Mouse (Mus musculus) thymus, postnatal 0 days (tissue): ENCODE results near the gene Psmb7. TPM values are rescaled to one million over a fixed set of nuclear protein-coding genes. Genes with fewer than 3 reads are reported as not detected.

Source experiments
- DNase-seq: peaks from one replicate; pipeline ENCODE4 v3.0.0-alpha.2; 2015; ENCODE audit warnings: low spot score
- polyA plus RNA-seq: library from polyadenylated mRNA; unstranded; fragments of >200 nt; fragmentation: Nextera tagmentation; extraction: Ambion mirVana; gene quantifications from 2 replicates; pipeline ENCODE4 v1.2.1, GENCODE M21; 2015

Gene Psmb7
- 272 and 279 TPM in 2 replicates for polyA plus RNA-seq

DNA sequence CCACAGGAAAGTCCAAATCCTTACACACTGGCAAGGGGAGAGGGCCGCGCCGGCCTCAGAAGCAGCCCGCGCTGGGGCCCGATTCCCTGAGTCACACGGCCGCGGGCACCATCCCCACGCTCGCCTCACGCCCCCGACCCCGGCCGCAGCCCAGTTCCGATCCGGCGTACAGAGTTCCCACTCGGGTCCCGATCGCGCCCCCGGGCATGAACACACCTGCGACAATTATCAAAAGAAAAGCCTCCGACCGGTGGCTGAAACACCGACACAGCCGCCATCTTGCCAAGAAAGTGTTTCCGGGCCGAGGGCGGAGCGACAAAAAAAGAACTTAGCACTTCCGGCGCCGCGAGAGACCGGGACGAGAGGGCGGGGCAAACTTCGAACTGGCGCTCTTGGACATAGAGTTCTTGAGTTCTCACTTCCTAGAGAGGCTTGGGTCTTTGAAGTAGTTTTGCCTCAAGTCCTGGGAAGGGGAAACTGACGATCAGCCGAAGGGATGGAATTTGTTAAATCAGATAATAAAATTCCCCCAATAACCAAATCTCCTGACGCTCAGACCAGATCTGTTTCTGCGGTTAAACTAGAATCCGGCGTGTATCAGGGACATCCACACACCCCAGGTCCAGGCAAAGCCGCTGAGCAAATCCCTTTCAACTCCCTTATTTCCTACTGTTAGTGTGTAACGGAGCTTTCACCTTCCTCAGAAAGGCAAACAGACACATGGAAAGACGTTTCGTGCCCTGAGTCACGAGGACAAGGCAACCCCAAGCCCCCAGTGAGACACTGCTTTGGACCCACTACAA, at the start of gene Psmb7:
Gene Psmb7 (minus strand): TSS at position 463 of the 803 bp plus-strand sequence.
- DNase-seq, result peak; percentile 93

- DNase-seq, result peak; percentile 54
Observed at GRCm38 (mm10) chr2:38691542-38691941, 47.7 kb upstream of the Psmb7 start.

GRCm38 (mm10) chr2:38689881-38690280, 46.0 kb upstream of the Psmb7 start:
- no peak for DNase-seq

- DNase-seq, result peak; percentile 74
Observed at GRCm38 (mm10) chr2:38688791-38689520, 45.1 kb upstream of the Psmb7 start.

- no peak for DNase-seq
Observed at GRCm38 (mm10) chr2:38685746-38686145, 41.9 kb upstream of the Psmb7 start.

GRCm38 (mm10) chr2:38683083-38683482, 39.2 kb upstream of the Psmb7 start:
- no peak for DNase-seq

GRCm38 (mm10) chr2:38682209-38682608, 38.3 kb upstream of the Psmb7 start:
- no peak for DNase-seq

GRCm38 (mm10) chr2:38678947-38679346, 35.1 kb upstream of the Psmb7 start:
- DNase-seq, result no peak

DNA sequence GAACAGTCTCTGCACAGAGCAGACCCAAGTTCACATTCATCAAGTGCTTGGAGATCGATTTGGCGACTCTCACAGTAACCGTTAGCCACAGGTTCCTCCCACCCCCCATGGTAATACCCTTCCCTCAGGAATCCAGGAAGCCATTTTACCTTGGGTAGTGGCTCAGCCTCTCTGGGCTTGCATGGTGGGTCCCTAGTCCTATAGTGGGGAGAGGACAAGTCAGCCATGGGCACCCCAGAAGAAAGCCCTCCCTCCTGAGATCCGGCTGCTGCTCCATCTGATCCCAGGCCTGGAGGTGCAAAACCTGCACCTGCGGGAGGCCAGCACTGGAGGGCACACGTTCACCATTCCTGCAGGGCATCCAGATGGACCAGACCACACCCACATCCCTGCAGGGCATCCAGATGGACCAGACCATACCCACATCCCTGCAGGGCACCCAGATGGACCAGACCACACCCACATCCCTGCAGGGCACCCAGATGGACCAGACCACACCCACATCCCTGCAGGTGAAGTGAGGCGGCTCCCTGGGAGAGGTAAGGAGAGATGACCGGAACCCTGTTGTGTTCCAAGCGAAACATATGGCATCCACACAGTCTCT, 31.6 kb upstream of the Psmb7 start:
- no peak for DNase-seq

DNA sequence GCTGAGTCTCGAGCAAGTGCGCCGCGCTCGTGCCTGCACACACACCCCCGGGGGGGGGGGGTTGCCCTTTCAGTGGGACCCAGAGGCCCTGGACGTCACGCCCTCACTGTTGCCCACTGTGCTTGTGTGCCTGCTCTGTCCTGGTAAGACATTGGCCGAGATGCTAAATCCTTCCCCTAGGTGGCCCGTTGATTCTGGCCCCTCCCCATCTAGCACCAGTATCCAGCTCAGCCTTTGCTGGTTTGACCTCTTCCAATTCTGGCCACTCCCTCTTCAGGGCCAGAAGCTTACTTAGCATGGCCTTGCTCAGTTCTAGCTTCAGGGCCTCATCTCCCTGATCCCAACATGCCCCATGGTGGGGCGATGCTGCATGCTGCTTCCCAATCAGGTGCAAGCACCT, 28.6 kb upstream of the Psmb7 start:
- DNase-seq, result no peak

- peak; percentile 22 for DNase-seq
Observed at GRCm38 (mm10) chr2:38668802-38669580, 25.1 kb upstream of the Psmb7 start.

DNA sequence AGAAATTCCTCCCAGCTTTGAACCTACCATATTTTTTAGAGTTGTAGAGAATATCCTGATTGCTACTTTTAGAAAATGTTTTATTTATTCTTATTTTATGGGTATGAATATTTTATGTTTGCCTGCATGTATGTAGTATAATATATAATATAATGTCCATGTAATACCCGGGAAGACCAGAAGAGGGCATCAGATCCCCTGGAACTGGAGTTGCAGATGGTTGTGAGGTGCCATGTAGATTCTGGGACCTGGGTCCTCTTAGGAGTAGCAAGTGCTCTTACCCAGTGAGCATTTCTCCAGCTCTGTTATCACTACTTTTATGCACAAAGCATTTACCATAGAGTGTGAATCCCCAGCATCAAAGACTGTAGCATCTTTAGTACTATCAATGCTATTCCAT, 17.5 kb upstream of the Psmb7 start:
- peak; percentile 36 for DNase-seq

- DNase-seq, result peak; percentile 17
Observed at GRCm38 (mm10) chr2:38658338-38658836, 14.5 kb upstream of the Psmb7 start.

GRCm38 (mm10) chr2:38653694-38654093, 9.8 kb upstream of the Psmb7 start:
- no peak for DNase-seq

DNA sequence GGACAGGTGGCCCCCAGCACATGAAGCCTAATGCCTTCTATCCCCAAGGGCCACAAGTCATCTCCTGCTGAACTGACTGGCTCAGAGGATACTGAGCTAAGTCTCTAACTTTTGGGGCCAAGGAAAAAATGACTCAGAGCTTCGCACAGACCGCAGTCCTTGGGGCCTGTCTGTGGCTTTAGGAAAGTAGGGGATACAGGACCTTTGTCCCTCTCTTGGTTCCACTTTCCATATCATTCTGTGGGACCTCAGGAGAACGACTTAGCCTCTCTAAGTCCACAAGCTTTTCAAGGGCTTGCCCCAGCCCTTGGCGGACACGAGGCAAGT, 9.4 kb upstream of the Psmb7 start:
- DNase-seq, result no peak

DNA sequence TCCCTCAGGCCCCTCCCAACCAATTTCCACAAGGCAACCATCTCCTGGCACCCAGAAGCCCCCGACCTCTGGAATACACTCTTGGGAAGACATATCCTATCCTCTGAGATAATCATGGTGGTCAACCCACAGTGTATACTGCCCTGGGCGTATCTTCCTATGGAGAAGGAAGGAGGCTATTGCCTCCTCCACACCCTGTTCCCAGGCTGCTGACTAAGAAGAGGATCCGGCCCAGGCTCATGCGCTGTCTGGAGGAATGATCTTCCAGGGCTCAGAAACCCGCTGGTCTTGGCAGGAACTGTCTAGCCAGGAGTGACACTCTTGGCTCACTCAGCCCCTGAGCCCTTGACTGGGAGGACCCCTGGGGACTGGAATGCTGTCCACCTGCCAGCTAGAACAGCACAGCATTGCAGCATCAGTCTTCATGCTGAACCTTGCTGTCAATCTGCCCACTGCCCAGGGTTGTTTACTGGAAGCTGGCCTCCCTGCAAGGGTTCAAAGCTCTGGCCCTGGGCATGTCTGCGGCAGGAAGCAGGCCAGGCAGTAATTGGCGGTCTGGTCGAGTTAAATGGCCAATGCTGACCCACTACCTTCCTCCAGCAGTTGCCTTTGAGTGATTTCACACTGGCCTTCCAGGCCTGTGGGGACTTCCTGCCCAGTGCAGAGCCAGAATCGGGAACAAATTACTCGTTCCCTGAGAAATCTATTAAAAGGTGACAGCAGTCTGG, 8.8 kb upstream of the Psmb7 start:
- DNase-seq, result no peak

- no peak for DNase-seq
Observed at GRCm38 (mm10) chr2:38652098-38652497, 8.2 kb upstream of the Psmb7 start.

- no peak for DNase-seq
Observed at GRCm38 (mm10) chr2:38650340-38650739, 6.5 kb upstream of the Psmb7 start.

DNA sequence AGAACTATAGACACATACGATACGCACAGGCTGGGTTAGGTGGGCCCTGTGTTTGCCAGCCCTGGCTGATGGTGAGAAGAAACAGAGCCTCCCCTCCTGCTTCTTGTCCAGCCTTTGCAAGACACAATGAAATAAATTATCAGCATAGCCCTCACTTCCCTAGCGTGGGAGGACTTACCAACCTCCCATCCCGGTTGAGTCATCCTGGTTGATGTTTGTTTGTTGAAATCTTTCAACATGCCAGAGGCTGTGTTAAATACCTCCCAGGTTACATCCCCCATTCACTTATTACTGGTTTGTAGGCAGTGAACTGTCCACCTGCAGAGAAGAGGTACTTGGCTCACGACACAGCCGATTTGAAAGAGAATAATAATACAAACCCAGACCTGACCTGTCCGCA, 3.8 kb upstream of the Psmb7 start:
- no peak for DNase-seq

DNA sequence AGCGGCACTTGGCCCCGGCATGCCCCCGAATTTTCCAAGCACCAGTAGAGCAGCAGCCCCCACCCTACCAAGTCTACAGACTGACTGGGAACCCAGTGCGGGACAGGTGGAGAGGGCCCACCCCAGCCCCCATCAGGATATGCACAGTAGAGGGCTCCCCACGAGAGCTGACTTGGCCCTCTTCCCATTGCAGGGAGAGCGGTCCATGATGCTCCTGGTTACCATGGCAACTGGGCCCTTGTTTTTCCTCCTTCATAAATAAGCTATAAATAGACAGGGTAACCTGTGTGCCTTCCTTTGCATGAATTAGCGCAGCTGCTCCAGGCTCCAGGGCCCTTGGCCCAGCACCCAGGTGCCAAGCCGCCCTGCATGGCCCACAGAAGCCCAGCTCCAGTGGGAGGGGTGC, 3.3 kb upstream of the Psmb7 start:
- DNase-seq, result no peak

GRCm38 (mm10) chr2:38645936-38646335, 2.0 kb upstream of the Psmb7 start:
- peak; percentile 65 for DNase-seq
